Mouse (Mus musculus) stomach, postnatal 0 days (tissue): ENCODE results near the gene Slc31a2.

Experiments used
- CTCF ChIP-seq: IDR thresholded peaks from 2 replicates; pipeline ENCODE4 v1.5.1; 2016; ENCODE audit warnings: antibody characterized with exemption, low read depth, mild to moderate bottlenecking, moderate library complexity
- EP300 ChIP-seq: optimal IDR thresholded peaks from 2 replicates; pipeline ENCODE3; 2016; ENCODE audit warnings: antibody characterized with exemption

DNA sequence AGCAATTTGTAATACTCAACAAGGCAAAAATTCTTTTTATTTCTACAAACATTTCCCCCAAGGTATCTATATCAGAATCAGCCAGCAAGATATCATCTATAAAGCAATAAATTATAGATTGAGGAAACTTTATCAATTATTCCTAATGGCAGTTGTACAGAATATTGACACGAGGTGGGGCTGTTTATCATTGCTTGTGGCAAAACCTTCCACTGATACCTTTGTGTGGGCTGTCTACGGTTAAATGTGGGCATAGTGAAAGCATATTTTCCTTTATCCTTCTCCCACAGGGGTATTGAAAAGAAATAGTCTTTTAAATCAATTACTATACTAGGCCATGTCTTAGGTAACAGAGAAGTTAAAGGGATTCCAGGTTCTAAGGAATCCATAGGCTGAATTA, 48.9 kb upstream of the Slc31a2 start:
- no peak for TF ChIP-seq CTCF
- no peak for TF ChIP-seq EP300
